Mouse (Mus musculus) stomach, postnatal 0 days (tissue): Measurements from ENCODE around the gene Gins2. TPM values are rescaled to one million over a fixed set of nuclear protein-coding genes. Genes with fewer than 3 reads are reported as not detected.

Source experiments
- ATAC-seq: fragments of 200-750 bp; cut with Nextera tagmentation; 2 replicates; pipeline ENCODE4 v1.8.0; 2017; ENCODE audit not compliant: low FRiP score, low TSS enrichment
- DNase-seq: peaks from one replicate; pipeline ENCODE4 v3.0.0-alpha.2; 2016; ENCODE audit warnings: low spot score
- H3K27ac ChIP-seq: fragments of 300-500 bp; sonication (generic); replicated peaks from 2 replicates; pipeline ENCODE4 v1.5.1; 2014; ENCODE audit warnings: mild to moderate bottlenecking, control low read depth
- H3K27me3 ChIP-seq: fragments of 300-500 bp; sonication (generic); 2 replicates; pipeline ENCODE4 v1.6.1; 2014; ENCODE audit warnings: low read length; ENCODE audit not compliant: control insufficient read depth, insufficient read depth
- H3K36me3 ChIP-seq: fragments of 300-500 bp; sonication (generic); 2 replicates; pipeline ENCODE4 v1.6.1; 2014; ENCODE audit warnings: low read length, mixed read lengths; ENCODE audit not compliant: control insufficient read depth, insufficient read depth
- H3K4me1 ChIP-seq: fragments of 300-500 bp; sonication (generic); replicated peaks from 2 replicates; pipeline ENCODE4 v1.6.1; 2014; ENCODE audit warnings: antibody characterized with exemption; ENCODE audit not compliant: control insufficient read depth, insufficient read depth
- H3K4me2 ChIP-seq: fragments of 300-500 bp; sonication (generic); replicated peaks from 2 replicates; pipeline ENCODE4 v1.6.1; 2014; ENCODE audit warnings: low read depth, mild to moderate bottlenecking, control low read depth, moderate library complexity
- H3K4me3 ChIP-seq: fragments of 300-500 bp; sonication (generic); 2 replicates; pipeline ENCODE4 v1.5.1; 2014; ENCODE audit warnings: low read depth, low read length, control low read depth
- H3K9ac ChIP-seq: fragments of 300-500 bp; sonication (generic); 2 replicates; pipeline ENCODE4 v1.6.1; 2014; ENCODE audit warnings: mild to moderate bottlenecking, low read length, control low read depth, mixed read lengths
- H3K9me3 ChIP-seq: fragments of 300-500 bp; sonication (generic); 2 replicates; pipeline ENCODE4 v1.6.1; 2016; ENCODE audit warnings: low read length; ENCODE audit not compliant: control insufficient read depth
- CTCF ChIP-seq: IDR thresholded peaks from 2 replicates; pipeline ENCODE4 v1.5.1; 2016; ENCODE audit warnings: antibody characterized with exemption, low read depth, mild to moderate bottlenecking, moderate library complexity
- EP300 ChIP-seq: optimal IDR thresholded peaks from 2 replicates; pipeline ENCODE3; 2016; ENCODE audit warnings: antibody characterized with exemption
- WGBS: fragments of 180-500 bp; shearing (Covaris S2); extraction: QIAGEN DNeasy Blood & Tissue Kit; methylation state at CpG from one replicate; pipeline ENCODE4 v1.1.7; 2014; 5-methylcytosine and 5-hydroxymethylcytosine counted together
- polyA plus RNA-seq: library from polyadenylated mRNA; unstranded; fragments of >200 nt; fragmentation: Nextera tagmentation; extraction: Ambion mirVana; gene quantifications from 2 replicates; pipeline ENCODE4 v1.2.1, GENCODE M21; 2015

Gins2 gene
- polyA plus RNA-seq, 1 experiment from 2014 or later = 35.5 TPM

- no peaks in the 10 kb centered on the region for H3K9me3 ChIP-seq
- H3K27me3 ChIP-seq = no peaks in the 10 kb centered on the region
- no peak overlapping the region for H3K9ac ChIP-seq
- no peak for ATAC-seq
- no peak for DNase-seq
- no peak overlapping the region for H3K27ac ChIP-seq
- H3K36me3 ChIP-seq = peaks cover 24% of the 10 kb centered on the region
- 86% methylated on average over 8 of the region's 8 CpGs for WGBS
- TF ChIP-seq CTCF (no peak), EP300 (no peak)
- H3K4me3 ChIP-seq = no peak overlapping the region
- H3K4me2 ChIP-seq = no peak overlapping the region
- H3K4me1 ChIP-seq = peaks cover 7% of the 10 kb centered on the region
Measured at GRCm38 (mm10) chr8:120566681-120567080, 22.4 kb downstream of the Gins2 start.

GRCm38 (mm10) chr8:120565151-120565711, 23.9 kb downstream of the Gins2 start:
- Histone ChIP-seq H3K4me3 (no peak overlapping the region), H3K9ac (no peak overlapping the region), H3K27me3 (no peaks in the 10 kb centered on the region), H3K9me3 (no peaks in the 10 kb centered on the region), H3K4me1 (peaks cover 7% of the 10 kb centered on the region), H3K36me3 (peaks cover 17% of the 10 kb centered on the region), H3K4me2 (no peak overlapping the region), H3K27ac (no peak overlapping the region)
- ATAC-seq = no peak
- 49% methylated on average over 7 of the region's 7 CpGs for WGBS
- no peak for DNase-seq
- no peak for TF ChIP-seq EP300
- no peak for TF ChIP-seq CTCF

DNA sequence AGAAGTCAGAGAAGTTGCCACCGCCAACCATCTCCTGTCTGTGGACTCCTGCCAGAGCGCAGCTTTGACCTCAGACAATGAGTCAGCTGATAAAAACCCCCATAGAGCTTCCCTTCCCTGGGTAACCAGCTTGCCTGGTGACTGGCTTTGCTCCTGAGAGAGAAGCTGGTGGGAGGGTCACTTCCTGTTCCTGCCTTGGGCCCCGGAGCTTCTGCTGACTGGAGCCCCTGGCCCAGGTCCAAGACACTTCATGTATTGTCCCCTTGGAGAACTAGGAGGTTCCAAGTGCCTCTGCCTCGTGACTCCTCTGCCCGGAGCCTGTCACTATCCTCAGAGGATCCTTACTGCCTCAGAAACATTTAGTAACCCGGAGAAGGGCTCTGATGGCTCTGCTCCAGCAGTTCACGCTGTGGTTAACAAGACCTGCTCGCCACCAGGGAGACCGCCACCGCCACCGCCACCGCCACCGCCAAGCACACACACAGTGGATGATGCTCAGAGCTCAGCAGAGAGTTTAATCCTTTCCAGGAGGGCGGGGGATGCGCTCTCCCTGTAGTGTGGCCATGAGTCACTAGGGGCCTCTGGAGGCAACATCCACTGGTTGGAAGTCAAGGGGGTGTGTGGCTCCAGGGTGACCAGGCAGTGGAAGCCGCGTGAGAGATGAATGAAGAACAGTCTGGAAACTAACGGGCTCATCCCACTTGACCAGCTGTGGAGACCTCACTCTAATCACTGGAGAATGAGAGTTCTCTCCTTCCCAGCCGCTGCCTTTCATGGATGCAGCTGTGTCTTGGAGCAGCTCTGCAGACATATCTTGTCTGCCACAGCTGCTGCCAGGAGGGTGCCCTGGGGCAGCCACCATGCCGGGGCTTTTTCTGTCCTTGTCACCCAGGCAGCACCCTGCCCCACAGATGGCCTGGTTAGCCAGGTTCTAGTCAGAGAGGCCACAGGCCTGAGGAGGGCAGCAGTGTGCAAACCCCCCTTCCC, 25.0 kb downstream of the Gins2 start:
- 25% methylated on average over 20 of the region's 20 CpGs for WGBS
- H3K27ac ChIP-seq = peak overlapping the region; percentile 65
- peaks cover 15% of the 10 kb centered on the region for H3K36me3 ChIP-seq
- H3K4me1 ChIP-seq = peaks cover 7% of the 10 kb centered on the region
- no peak overlapping the region for H3K4me3 ChIP-seq
- DNase-seq (peak; percentile 66), ATAC-seq (peak; percentile 65)
- H3K4me2 ChIP-seq = no peak overlapping the region
- peak; percentile 52 for TF ChIP-seq CTCF
- TF ChIP-seq EP300 = no peak
- no peaks in the 10 kb centered on the region for H3K27me3 ChIP-seq
- no peak overlapping the region for H3K9ac ChIP-seq
- H3K9me3 ChIP-seq = no peaks in the 10 kb centered on the region

DNA sequence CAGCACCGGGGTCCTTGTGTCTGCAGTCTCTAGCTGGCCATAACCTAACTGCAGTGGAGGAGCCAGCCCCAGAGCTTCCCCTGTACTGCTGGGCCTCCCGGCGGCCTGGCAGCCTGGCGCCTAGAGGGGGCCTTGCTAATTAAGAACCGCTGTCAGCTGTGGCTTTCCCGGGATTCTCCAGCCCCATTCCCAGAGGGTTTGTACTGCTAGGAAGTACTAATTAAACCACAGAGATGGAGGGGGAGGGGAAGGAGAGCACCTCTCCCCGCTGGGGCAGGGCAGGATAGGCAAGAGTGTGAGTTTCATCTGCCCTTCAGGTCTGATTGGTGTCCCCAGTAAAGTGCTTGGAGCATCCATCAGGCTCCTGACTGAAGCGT, 25.8 kb downstream of the Gins2 start:
- Histone ChIP-seq H3K9ac (no peak overlapping the region), H3K27ac (peak overlapping the region; percentile 61), H3K9me3 (no peaks in the 10 kb centered on the region), H3K4me2 (no peak overlapping the region), H3K36me3 (peaks cover 9% of the 10 kb centered on the region), H3K4me1 (peaks cover 7% of the 10 kb centered on the region), H3K27me3 (no peaks in the 10 kb centered on the region), H3K4me3 (no peak overlapping the region)
- ATAC-seq = no peak; the same call in 1 of the 2 replicates
- no peak for DNase-seq
- no peak for TF ChIP-seq CTCF
- WGBS = 32% methylated on average over 8 of the region's 8 CpGs

DNA sequence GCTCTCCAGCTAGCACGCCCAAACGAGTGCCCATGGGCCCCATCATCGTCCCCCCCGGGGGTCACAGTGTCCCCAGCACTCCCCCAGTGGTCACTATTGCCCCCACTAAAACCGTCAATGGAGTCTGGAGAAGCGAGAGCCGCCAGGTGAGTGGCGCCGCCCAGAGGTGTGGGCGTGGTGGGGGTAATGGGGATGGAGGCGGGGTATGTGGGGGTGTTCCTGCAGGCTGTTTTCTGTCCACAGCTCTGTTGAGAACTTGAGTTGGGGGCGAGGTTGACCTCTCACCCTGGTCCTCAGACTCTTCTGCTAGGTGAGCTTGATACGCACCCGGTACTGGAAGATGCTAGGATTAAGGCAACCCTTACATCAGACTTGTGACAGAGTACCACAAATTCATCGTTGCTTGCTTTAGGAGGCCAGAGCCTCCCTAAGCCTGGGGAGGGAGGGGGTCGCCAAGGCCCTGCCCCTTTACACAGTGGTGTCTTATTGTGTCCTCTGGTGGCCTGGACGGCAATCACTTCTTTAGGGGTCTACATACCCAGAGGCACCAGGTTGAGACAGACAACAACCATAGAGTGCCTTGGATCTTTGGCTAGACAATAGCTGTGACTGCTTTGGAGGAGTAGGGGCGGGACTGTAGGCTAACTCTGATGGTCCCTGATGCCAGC, 26.3 kb downstream of the Gins2 start:
- no peaks in the 10 kb centered on the region for H3K27me3 ChIP-seq
- no peak overlapping the region for H3K4me2 ChIP-seq
- DNase-seq = no peak
- H3K4me1 ChIP-seq = peaks cover 7% of the 10 kb centered on the region
- no peak overlapping the region for H3K4me3 ChIP-seq
- no peak overlapping the region for H3K9ac ChIP-seq
- peak overlapping the region; percentile 61 for H3K27ac ChIP-seq
- TF ChIP-seq CTCF (no peak), EP300 (no peak)
- WGBS = 84% methylated on average over 18 of the region's 18 CpGs
- no peak for ATAC-seq
- no peaks in the 10 kb centered on the region for H3K9me3 ChIP-seq
- H3K36me3 ChIP-seq = peaks cover 7% of the 10 kb centered on the region
